Mouse (Mus musculus): ENCODE measurements around the gene Dazap1. TPM values are rescaled to one million over a fixed set of nuclear protein-coding genes. Genes with fewer than 3 reads are reported as not detected.
A peak's percentile ranks its signal among the peaks of the same experiment; 100 is the strongest.

Dazap1 gene
- polyA plus RNA-seq, 1 experiment from 2014 or later = 45.7 TPM

DNA sequence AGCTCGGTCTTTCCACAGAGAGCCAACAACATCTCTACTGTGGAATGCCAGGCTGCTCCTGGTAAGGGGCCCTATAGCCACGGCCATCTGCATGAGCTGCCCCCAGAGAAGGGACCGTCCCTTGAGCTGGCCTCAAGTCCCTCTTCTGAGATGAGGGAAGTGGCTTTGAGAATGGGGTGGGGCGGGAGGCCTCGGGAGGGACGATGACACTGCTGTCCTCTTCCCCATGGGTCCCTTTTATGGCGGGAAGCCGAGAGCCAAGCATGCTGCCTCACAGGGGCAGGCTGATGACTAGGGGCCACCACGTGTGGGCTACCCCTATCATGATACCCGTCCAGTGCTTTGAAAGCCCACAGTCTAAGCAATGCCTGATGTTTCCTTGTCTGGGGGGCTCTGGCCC, 55.7 kb downstream of the Dazap1 start:
- H3K27me3 ChIP-seq (replicated peaks; ENCODE audit: control insufficient read depth, insufficient read depth, low read length) = peaks cover 49% of the 10 kb centered on the region
- H3K9me3 ChIP-seq (ENCODE audit: control insufficient read depth, low read length) = no peaks in the 10 kb centered on the region
- no peak for ATAC-seq (replicated peaks; ENCODE audit: low FRiP score, low TSS enrichment, low read depth)
- DNase-seq (ENCODE audit: low spot score) = no peak
- peaks cover 9% of the 10 kb centered on the region for H3K4me1 ChIP-seq (replicated peaks; ENCODE audit: control insufficient read depth, insufficient read depth, low read length)
- 53% methylated on average over 10 of the region's 10 CpGs for WGBS
- no peak overlapping the region for H3K4me3 ChIP-seq (ENCODE audit: low read depth, low read length)
- H3K9ac ChIP-seq (ENCODE audit: low read length) = no peak overlapping the region
- H3K27ac ChIP-seq (ENCODE audit: low read depth) = no peak overlapping the region
- no peak overlapping the region for H3K4me2 ChIP-seq (ENCODE audit: low read length)
- H3K36me3 ChIP-seq (ENCODE audit: control insufficient read depth, insufficient read depth, low read length) = peaks cover 18% of the 10 kb centered on the region

DNA sequence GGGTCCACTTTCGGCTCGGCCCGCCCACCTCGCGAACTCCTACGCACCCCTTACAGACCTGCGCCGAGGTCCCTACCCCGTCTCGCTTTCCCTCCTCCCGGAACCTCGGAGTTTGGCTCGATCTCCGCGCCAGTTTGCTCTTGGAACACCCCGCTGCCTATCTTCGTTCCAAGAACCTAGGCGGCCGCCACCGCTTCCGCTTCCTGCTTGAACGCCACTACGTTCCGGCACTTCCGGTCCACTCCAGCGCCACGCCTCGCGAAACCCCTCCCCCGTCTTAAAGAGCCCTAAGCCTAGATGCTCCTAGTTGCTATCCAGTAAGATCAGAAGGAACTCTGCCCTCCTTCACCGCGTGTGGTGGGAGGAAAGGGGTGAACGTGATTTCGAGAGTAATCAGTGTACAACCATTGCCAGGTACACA, 59.1 kb downstream of the Dazap1 start, which contains the start of gene 2310011J03Rik:
Gene 2310011J03Rik (minus strand): TSS at position 198 of the 421 bp plus-strand sequence.
- under 1% methylated on average over 34 of the region's 34 CpGs for WGBS
- peak; percentile 93 for DNase-seq (ENCODE audit: low spot score)
- peak within 1 kb of the TSS; percentile 74 for H3K4me2 ChIP-seq (ENCODE audit: low read length)
- peaks cover 11% of the 10 kb centered on the region for H3K4me1 ChIP-seq (replicated peaks; ENCODE audit: control insufficient read depth, insufficient read depth, low read length)
- H3K27ac ChIP-seq (ENCODE audit: low read depth) = peak within 1 kb of the TSS; percentile 45; the same call in 1 of the 2 replicates
- peaks cover 18% of the 10 kb centered on the region for H3K36me3 ChIP-seq (ENCODE audit: control insufficient read depth, insufficient read depth, low read length)
- peak within 1 kb of the TSS; percentile 84 for H3K4me3 ChIP-seq (ENCODE audit: low read depth, low read length)
- no peaks in the 10 kb centered on the region for H3K9me3 ChIP-seq (ENCODE audit: control insufficient read depth, low read length)
- H3K9ac ChIP-seq (ENCODE audit: low read length) = peak within 1 kb of the TSS; percentile 82
- ATAC-seq (replicated peaks; ENCODE audit: low FRiP score, low TSS enrichment, low read depth) = peak; percentile 38
- peaks cover 17% of the 10 kb centered on the region for H3K27me3 ChIP-seq (replicated peaks; ENCODE audit: control insufficient read depth, insufficient read depth, low read length)

DNA sequence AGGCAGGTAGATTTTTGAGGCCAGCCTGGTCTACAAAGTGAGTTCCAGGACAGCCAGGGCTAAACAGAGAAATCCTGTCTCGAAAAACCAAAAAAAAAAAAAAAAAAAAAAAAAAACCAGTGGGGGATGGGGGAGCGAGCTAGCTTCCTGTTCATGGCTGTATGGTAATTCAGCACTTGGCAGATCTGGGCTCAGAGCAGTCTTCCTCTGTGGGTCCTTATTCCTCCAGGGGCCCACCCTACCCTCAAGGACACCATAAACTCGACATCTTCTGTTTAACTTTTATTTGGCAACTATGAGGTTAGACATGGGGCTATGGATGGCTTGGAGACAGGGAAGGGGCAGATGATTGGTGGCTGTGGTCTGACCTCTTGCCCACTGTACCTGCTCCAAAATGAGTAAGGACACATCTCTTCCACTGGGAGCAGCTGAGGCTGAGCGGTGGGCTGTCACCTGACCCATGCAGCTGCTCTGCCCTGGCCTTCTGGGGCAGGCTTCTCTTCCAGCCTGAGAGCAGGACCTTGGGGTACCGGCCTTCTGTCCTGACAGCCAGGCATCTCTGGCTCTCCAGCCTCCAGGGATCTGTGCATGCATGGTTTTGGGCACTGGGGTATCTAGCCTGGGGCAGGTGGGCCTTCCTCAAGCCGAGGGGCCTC, 59.9 kb downstream of the Dazap1 start:
- H3K4me1 ChIP-seq (replicated peaks; ENCODE audit: control insufficient read depth, insufficient read depth, low read length) = peaks cover 11% of the 10 kb centered on the region
- H3K9me3 ChIP-seq (ENCODE audit: control insufficient read depth, low read length) = no peaks in the 10 kb centered on the region
- peaks cover 9% of the 10 kb centered on the region for H3K27me3 ChIP-seq (replicated peaks; ENCODE audit: control insufficient read depth, insufficient read depth, low read length)
- DNase-seq (ENCODE audit: low spot score) = no peak
- no peak for ATAC-seq (replicated peaks; ENCODE audit: low FRiP score, low TSS enrichment, low read depth)
- no peak overlapping the region for H3K4me2 ChIP-seq (ENCODE audit: low read length)
- no peak overlapping the region for H3K9ac ChIP-seq (ENCODE audit: low read length)
- H3K4me3 ChIP-seq (ENCODE audit: low read depth, low read length) = no peak overlapping the region
- 74% methylated on average over 6 of the region's 6 CpGs for WGBS
- no peak overlapping the region for H3K27ac ChIP-seq (ENCODE audit: low read depth)
- peaks cover 18% of the 10 kb centered on the region for H3K36me3 ChIP-seq (ENCODE audit: control insufficient read depth, insufficient read depth, low read length)

DNA sequence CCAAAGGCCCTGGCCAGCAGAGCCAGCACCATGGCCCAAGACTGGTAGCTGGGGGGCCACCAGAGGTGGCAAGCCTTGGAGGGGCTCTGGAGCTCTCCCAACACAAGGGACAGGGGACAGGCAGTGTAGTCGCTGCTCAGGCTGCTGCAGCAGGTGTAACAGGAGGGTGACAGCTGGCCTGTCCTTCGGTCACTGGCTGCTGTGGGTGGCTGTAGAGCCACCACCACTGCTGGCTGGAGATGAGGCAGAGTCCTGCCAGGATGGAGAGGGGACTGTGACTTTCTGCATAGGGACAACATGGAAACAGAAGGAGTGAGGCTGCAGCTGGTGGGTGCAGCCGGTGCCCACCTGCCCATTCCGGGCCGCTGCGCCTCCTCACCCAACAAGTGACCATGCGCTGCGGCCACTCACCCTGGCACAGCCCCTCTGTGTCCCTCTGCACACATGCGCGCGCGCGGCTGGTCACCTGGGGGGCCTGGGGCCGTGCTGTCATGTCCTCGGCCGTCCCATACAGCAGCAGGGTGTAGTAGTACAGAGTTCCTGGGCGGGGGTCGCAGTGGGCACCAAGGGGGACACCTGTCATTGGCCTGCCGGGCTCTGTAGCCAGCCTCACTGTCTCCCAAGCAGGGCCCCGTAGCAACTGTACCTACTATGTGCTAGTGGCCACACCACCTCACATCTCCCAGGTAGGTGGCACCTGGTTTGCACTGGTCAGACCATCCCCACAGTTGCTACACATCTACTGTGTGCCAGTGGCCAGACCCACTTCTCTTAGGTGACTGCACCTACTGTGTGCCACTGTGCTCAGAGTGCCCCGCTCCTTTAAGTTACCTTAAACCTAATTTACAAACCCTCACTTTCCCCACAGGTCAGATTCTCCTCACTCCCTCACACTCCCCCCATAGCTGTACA, 60.6 kb downstream of the Dazap1 start:
- peaks cover 18% of the 10 kb centered on the region for H3K36me3 ChIP-seq (ENCODE audit: control insufficient read depth, insufficient read depth, low read length)
- H3K27me3 ChIP-seq (replicated peaks; ENCODE audit: control insufficient read depth, insufficient read depth, low read length) = peaks cover 5% of the 10 kb centered on the region; the same call in 1 of the 2 replicates
- H3K4me3 ChIP-seq (ENCODE audit: low read depth, low read length) = peak overlapping the region; percentile 51
- no peaks in the 10 kb centered on the region for H3K9me3 ChIP-seq (ENCODE audit: control insufficient read depth, low read length)
- peak overlapping the region; percentile 81 for H3K4me2 ChIP-seq (ENCODE audit: low read length)
- H3K4me1 ChIP-seq (replicated peaks; ENCODE audit: control insufficient read depth, insufficient read depth, low read length) = peaks cover 11% of the 10 kb centered on the region
- H3K27ac ChIP-seq (ENCODE audit: low read depth) = no peak overlapping the region
- ATAC-seq (replicated peaks; ENCODE audit: low FRiP score, low TSS enrichment, low read depth) = no peak
- WGBS = 93% methylated on average over 21 of the region's 21 CpGs
- DNase-seq (ENCODE audit: low spot score) = no peak
- no peak overlapping the region for H3K9ac ChIP-seq (ENCODE audit: low read length)

DNA sequence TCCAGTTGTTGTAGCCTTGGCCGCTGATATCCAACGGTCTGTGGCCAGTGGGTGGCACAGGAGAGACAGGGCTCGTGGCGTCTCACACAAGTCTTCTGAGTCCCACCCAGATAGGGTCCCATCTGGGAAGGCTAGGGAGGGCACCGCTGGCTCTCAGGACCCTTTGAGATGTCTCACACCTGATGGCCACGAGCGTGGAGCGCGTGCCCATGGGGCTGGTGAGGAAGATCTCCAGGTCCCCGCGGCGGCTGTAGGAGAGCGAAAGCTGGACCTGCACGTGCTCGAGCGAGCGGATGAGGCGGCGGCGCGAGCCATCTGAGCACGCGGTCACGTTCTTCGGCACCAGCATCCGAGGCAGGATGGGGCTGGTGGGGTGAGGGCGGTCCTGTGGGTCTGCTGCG, 61.5 kb downstream of the Dazap1 start:
- H3K9me3 ChIP-seq (ENCODE audit: control insufficient read depth, low read length) = no peaks in the 10 kb centered on the region
- H3K9ac ChIP-seq (ENCODE audit: low read length) = peak overlapping the region; percentile 36
- ATAC-seq (replicated peaks; ENCODE audit: low FRiP score, low TSS enrichment, low read depth) (0 out of 2 replicates have a peak, but pooled peaks have one; percentile 0), DNase-seq (ENCODE audit: low spot score) (no peak)
- WGBS = 1% methylated on average over 28 of the region's 28 CpGs
- H3K4me1 ChIP-seq (replicated peaks; ENCODE audit: control insufficient read depth, insufficient read depth, low read length) = peaks cover 11% of the 10 kb centered on the region
- no peak overlapping the region for H3K27ac ChIP-seq (ENCODE audit: low read depth)
- no peaks in the 10 kb centered on the region for H3K27me3 ChIP-seq (replicated peaks; ENCODE audit: control insufficient read depth, insufficient read depth, low read length)
- peak overlapping the region; percentile 51 for H3K4me3 ChIP-seq (ENCODE audit: low read depth, low read length)
- H3K4me2 ChIP-seq (ENCODE audit: low read length) = peak overlapping the region; percentile 81
- H3K36me3 ChIP-seq (ENCODE audit: control insufficient read depth, insufficient read depth, low read length) = peaks cover 14% of the 10 kb centered on the region

DNA sequence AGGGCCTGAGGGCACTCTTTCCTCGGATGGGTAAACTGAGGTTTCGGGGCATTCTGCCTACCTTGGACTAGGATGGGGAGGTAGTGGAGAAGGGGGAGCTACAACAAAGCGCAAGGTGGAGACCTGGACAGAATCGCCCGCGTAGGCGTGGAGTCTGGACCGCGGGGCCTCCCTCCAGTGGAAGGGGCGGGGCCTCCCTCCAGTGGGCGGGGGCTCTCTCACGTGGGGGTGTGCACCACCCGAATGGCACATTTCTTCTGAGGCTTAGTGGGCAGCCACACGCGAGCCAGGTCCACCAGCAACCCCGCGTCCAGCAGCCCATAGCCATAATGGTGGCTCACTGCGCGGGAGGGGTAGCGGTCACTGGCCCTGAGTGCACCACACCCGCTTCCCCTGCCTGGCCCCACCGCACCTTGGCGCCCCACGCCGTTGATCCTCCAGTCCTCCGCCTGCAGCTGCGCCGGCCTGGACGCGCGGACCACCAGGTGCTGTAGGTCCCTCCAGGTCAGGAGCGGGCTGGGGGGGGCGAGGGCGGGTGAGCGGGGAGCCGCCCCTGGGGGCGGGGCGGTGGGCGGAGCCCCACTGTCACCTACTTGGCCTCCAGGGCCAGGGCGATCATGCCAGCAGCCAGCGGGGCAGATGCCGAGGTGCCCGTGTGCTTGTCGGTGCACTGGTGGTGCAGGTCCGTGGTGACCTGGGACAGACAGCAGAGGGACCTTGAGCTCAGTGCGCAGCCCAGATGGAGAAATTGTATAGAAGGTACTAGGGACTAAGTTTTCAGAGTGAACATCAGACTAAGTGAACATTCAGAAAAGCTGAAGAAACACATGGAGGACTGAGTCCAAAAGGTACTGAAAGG, 62.2 kb downstream of the Dazap1 start:
- H3K4me2 ChIP-seq (ENCODE audit: low read length) = peak overlapping the region; percentile 81
- peaks cover 11% of the 10 kb centered on the region for H3K4me1 ChIP-seq (replicated peaks; ENCODE audit: control insufficient read depth, insufficient read depth, low read length)
- no peaks in the 10 kb centered on the region for H3K9me3 ChIP-seq (ENCODE audit: control insufficient read depth, low read length)
- peak overlapping the region; percentile 36 for H3K9ac ChIP-seq (ENCODE audit: low read length)
- peaks cover 9% of the 10 kb centered on the region for H3K36me3 ChIP-seq (ENCODE audit: control insufficient read depth, insufficient read depth, low read length)
- peak overlapping the region; percentile 51 for H3K4me3 ChIP-seq (ENCODE audit: low read depth, low read length)
- DNase-seq (ENCODE audit: low spot score) (no peak), ATAC-seq (replicated peaks; ENCODE audit: low FRiP score, low TSS enrichment, low read depth) (peak; percentile 47)
- under 1% methylated on average over 43 of the region's 46 CpGs for WGBS
- H3K27me3 ChIP-seq (replicated peaks; ENCODE audit: control insufficient read depth, insufficient read depth, low read length) = no peaks in the 10 kb centered on the region
- no peak overlapping the region for H3K27ac ChIP-seq (ENCODE audit: low read depth)

DNA sequence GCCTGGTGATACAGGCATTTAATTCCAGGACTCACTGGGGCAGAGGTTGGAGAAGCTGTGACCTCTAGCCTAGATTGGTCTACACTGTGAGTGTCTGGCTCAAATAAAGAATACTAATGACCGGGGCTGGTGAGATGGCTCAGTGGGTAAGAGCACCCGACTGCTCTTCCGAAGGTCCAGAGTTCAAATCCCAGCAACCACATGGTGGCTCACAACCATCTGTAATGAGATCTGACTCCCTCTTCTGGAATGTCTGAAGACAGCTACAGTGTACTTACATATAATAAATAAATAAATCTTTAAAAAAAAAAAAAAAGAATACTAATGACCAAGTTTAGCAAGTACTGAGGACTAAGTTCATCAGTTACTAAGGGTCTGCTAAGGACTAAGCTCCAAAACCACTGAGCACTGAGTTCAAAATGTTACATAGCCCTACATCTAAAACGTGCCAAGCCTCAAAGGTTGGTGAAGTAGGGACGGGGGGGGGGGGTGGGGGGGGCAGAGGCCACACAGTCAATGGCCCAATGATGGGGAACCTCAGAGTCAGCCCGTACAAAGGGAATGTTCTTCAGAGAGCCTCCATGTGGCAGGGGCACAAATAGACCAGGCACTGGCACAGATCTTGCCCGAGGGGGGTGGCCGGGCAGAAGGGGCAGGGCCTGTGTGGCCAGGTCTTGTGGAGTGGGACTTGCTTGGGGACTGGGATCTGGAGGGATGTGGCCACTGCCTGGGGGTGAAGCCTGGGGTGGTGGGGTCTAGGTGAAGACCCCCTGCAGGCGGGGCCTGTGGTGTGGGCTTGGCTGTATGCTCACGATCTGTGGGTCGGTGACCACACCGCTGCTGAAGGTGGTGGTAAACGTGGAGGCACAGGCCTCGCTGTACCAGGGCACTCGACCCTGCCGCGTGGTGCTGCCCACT, 63.1 kb downstream of the Dazap1 start:
- no peak overlapping the region for H3K9ac ChIP-seq (ENCODE audit: low read length)
- WGBS = 76% methylated on average over 17 of the region's 17 CpGs
- H3K27me3 ChIP-seq (replicated peaks; ENCODE audit: control insufficient read depth, insufficient read depth, low read length) = no peaks in the 10 kb centered on the region
- no peak overlapping the region for H3K27ac ChIP-seq (ENCODE audit: low read depth)
- no peaks in the 10 kb centered on the region for H3K9me3 ChIP-seq (ENCODE audit: control insufficient read depth, low read length)
- H3K4me3 ChIP-seq (ENCODE audit: low read depth, low read length) = peak overlapping the region; percentile 51; the same call in 1 of the 2 replicates
- H3K4me2 ChIP-seq (ENCODE audit: low read length) = peak overlapping the region; percentile 81
- H3K4me1 ChIP-seq (replicated peaks; ENCODE audit: control insufficient read depth, insufficient read depth, low read length) = peaks cover 16% of the 10 kb centered on the region
- no peaks in the 10 kb centered on the region for H3K36me3 ChIP-seq (ENCODE audit: control insufficient read depth, insufficient read depth, low read length)
- DNase-seq (ENCODE audit: low spot score) (no peak), ATAC-seq (replicated peaks; ENCODE audit: low FRiP score, low TSS enrichment, low read depth) (no peak)

Measured in intestine, embryonic 14.5 days (tissue).